Mouse (Mus musculus) gastrocnemius, adult 8-10 months (tissue): ENCODE data around the gene Optn. TPM values are rescaled to one million over a fixed set of nuclear protein-coding genes. Genes with fewer than 3 reads are reported as not detected.
A peak's percentile ranks its signal among the peaks of the same experiment; 100 is the strongest.
"Not testable (repeated sequence)": the region's sequence is repeated elsewhere in the genome, so short reads cannot be mapped to it uniquely, and the experiment has no call there.

ENCODE experiments used
- DNase-seq, 2 experiments: peaks; one replicate each; pipeline ENCODE4 v3.0.0; 2022; ENCODE audit warnings: low spot score in 2 of 2
- total RNA-seq, 4 experiments: library from RNA; stranded (reverse); gene quantifications; 2 replicates each; pipeline ENCODE4 v1.2.4; 2022

The Optn gene
- total RNA-seq, result 10 to 100 TPM; 65.9 to 85.6 (median 76.9) TPM

- DNase-seq, result peak; percentile 84 to 87
These were observed at the start of gene Optn for GRCm38 (mm10) chr2:5063299-5064205. TSS of gene Optn (minus strand) at chr2:5064051.

- no peak for DNase-seq
These were observed 49.0 kb upstream of the Optn start for GRCm38 (mm10) chr2:5112785-5113291.

- DNase-seq, result no peak
These were observed 39.0 kb upstream of the Optn start for GRCm38 (mm10) chr2:5102891-5103290.

- DNase-seq, result no peak
These were observed 37.9 kb upstream of the Optn start for GRCm38 (mm10) chr2:5101743-5102245.

GRCm38 (mm10) chr2:5099176-5099575, 35.3 kb upstream of the Optn start:
- DNase-seq, result no peak

- DNase-seq, result no peak
These were observed 34.1 kb upstream of the Optn start for GRCm38 (mm10) chr2:5097786-5098445.

GRCm38 (mm10) chr2:5095316-5095715, 31.5 kb upstream of the Optn start:
- no peak for DNase-seq

- no peak for DNase-seq
These were observed 31.0 kb upstream of the Optn start for GRCm38 (mm10) chr2:5094876-5095275.

GRCm38 (mm10) chr2:5090385-5090784, 26.5 kb upstream of the Optn start:
- DNase-seq, result not testable (repeated sequence)

- DNase-seq, result no peak
These were observed 23.8 kb upstream of the Optn start for GRCm38 (mm10) chr2:5087667-5088066.

- DNase-seq, result no peak
These were observed 19.9 kb upstream of the Optn start for GRCm38 (mm10) chr2:5083739-5084138.

GRCm38 (mm10) chr2:5080053-5080787, 16.4 kb upstream of the Optn start:
- DNase-seq, result no peak

- no peak for DNase-seq
These were observed 14.1 kb upstream of the Optn start for GRCm38 (mm10) chr2:5077937-5078336.

GRCm38 (mm10) chr2:5077490-5077889, 13.6 kb upstream of the Optn start:
- DNase-seq, result no peak

- DNase-seq, result no peak
These were observed 12.0 kb upstream of the Optn start for GRCm38 (mm10) chr2:5075856-5076255.

- DNase-seq, result no peak
These were observed 11.6 kb upstream of the Optn start for GRCm38 (mm10) chr2:5075432-5075831.

- no peak for DNase-seq
These were observed 9.9 kb upstream of the Optn start for GRCm38 (mm10) chr2:5073785-5074184.

GRCm38 (mm10) chr2:5067951-5068350, 4.1 kb upstream of the Optn start:
- DNase-seq, result no peak

- not testable (repeated sequence) for DNase-seq
These were observed 3.4 kb upstream of the Optn start for GRCm38 (mm10) chr2:5067254-5067653.

- DNase-seq, result no peak
These were observed 396 bp upstream of the Optn start for GRCm38 (mm10) chr2:5064247-5064646.

- DNase-seq, result no peak
These were observed 1.2 kb downstream of the Optn start for GRCm38 (mm10) chr2:5062496-5063298.
